ENCODE assay signal across 8 mouse cellular contexts in the genomic region with DNA sequence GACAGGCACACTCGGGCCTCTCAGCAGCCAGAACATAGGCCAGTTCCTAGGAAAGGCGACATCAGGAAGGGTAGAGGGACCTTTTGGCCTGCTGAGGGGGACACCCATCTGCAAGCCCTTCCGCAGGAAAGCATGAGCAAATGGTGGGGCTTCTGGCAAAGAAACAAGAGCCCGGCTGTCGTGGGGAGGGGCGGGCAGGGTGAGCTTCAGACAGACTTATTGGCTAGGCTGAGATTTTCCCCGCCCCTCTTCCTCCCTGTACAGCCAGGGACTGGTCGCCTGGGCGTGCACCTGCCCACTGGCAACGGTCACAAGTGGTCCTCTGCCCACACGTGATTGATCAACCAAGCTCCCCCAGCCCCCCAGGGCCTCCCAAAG. TPM values are rescaled to one million over a fixed set of nuclear protein-coding genes. Genes with fewer than 3 reads are reported as not detected.
DNase-seq lines count a peak whose midpoint lies in the region; ATAC-seq and TF ChIP-seq lines count a peak whose summit lies in the region.

No protein-coding gene starts in this region.

- TF ChIP-seq CTCF in spleen, adult 2 months (IDR thresholded peaks at IDR 0.05; ENCODE audit: extremely low read depth, insufficient read depth, insufficient read length, insufficient replicate concordance): no peak

- peak overlapping the region; percentile 21; the same call in 1 of the 2 replicates for H3K9ac ChIP-seq in embryonic facial prominence, embryonic 15.5 days
- no peak overlapping the region for H3K9ac ChIP-seq in stomach, embryonic 15.5 days

- peak; percentile 69 for ATAC-seq in embryonic facial prominence, embryonic 15.5 days (ENCODE audit: insufficient number of reproducible peaks, low FRiP score, low TSS enrichment, low read depth)
- peak; percentile 84 for ATAC-seq in stomach, embryonic 15.5 days (ENCODE audit: insufficient read depth, low FRiP score, low read depth)
- ATAC-seq in megakaryocyte-erythroid progenitor cell, adult 5-6 weeks (replicated peaks; ENCODE audit: low FRiP score, low TSS enrichment, poor library complexity, severe bottlenecking): no peak

- H3K4me2 ChIP-seq in embryonic facial prominence, embryonic 15.5 days (replicated peaks): peak overlapping the region; percentile 47
- H3K4me2 ChIP-seq in stomach, embryonic 15.5 days: peak overlapping the region; percentile 61

- 31% methylated on average over 11 of the region's 11 CpGs for WGBS in spleen, adult 2 months
- WGBS in embryonic facial prominence, embryonic 15.5 days: 3% methylated on average over 11 of the region's 11 CpGs
- under 1% methylated on average over 11 of the region's 11 CpGs for WGBS in midbrain, embryonic 10.5 days
- 6% methylated on average over 11 of the region's 11 CpGs for WGBS in stomach, embryonic 15.5 days

- H3K9me3 ChIP-seq in embryonic facial prominence, embryonic 15.5 days (replicated peaks): no peaks in the 10 kb centered on the region
- H3K9me3 ChIP-seq in midbrain, embryonic 10.5 days (replicated peaks): no peaks in the 10 kb centered on the region
- H3K9me3 ChIP-seq in stomach, embryonic 15.5 days: no peaks in the 10 kb centered on the region

- peak overlapping the region; percentile 63 for H3K27ac ChIP-seq in spleen, adult 2 months (ENCODE audit: insufficient read depth, low read length)
- peak overlapping the region; percentile 84 for H3K27ac ChIP-seq in embryonic facial prominence, embryonic 15.5 days (replicated peaks)
- H3K27ac ChIP-seq in midbrain, embryonic 10.5 days (replicated peaks): peak overlapping the region; percentile 98
- H3K27ac ChIP-seq in stomach, embryonic 15.5 days: peak overlapping the region; percentile 93

- H3K4me1 ChIP-seq in spleen, adult 2 months (ENCODE audit: control insufficient read depth, insufficient read depth, insufficient read length): peaks cover 9% of the 10 kb centered on the region
- H3K4me1 ChIP-seq in embryonic facial prominence, embryonic 15.5 days: peaks cover 17% of the 10 kb centered on the region
- H3K4me1 ChIP-seq in midbrain, embryonic 10.5 days: peaks cover 53% of the 10 kb centered on the region
- H3K4me1 ChIP-seq in stomach, embryonic 15.5 days: peaks cover 29% of the 10 kb centered on the region

- no peak for TF ChIP-seq POLR2A in spleen, adult 2 months (IDR thresholded peaks at IDR 0.05; ENCODE audit: low read depth, low read length)

- no peak overlapping the region for H3K4me3 ChIP-seq in spleen, adult 2 months (ENCODE audit: extremely low read depth, insufficient read depth, insufficient read length)
- peak overlapping the region; percentile 28 for H3K4me3 ChIP-seq in embryonic facial prominence, embryonic 15.5 days (replicated peaks)
- H3K4me3 ChIP-seq in midbrain, embryonic 10.5 days: peak overlapping the region; percentile 54
- peak overlapping the region; percentile 30 for H3K4me3 ChIP-seq in stomach, embryonic 15.5 days (replicated peaks)

- no peaks in the 10 kb centered on the region for H3K27me3 ChIP-seq in spleen, adult 2 months (ENCODE audit: control insufficient read depth, insufficient read depth, low read length)
- H3K27me3 ChIP-seq in embryonic facial prominence, embryonic 15.5 days: no peaks in the 10 kb centered on the region
- H3K27me3 ChIP-seq in midbrain, embryonic 10.5 days (ENCODE audit: low read depth, poor library complexity, severe bottlenecking): no peaks in the 10 kb centered on the region
- no peaks in the 10 kb centered on the region for H3K27me3 ChIP-seq in stomach, embryonic 15.5 days (replicated peaks)

- H3K36me3 ChIP-seq in spleen, adult 2 months (ENCODE audit: control insufficient read depth, insufficient read depth, low read length): no peaks in the 10 kb centered on the region
- no peaks in the 10 kb centered on the region for H3K36me3 ChIP-seq in embryonic facial prominence, embryonic 15.5 days
- H3K36me3 ChIP-seq in midbrain, embryonic 10.5 days: no peaks in the 10 kb centered on the region
- no peaks in the 10 kb centered on the region for H3K36me3 ChIP-seq in stomach, embryonic 15.5 days

- DNase-seq in spleen, adult 2 months (ENCODE audit: low read depth in 1 of 2, low spot score in 2 of 2): no peak
- no peak for DNase-seq in spleen, adult 18-20 months
- DNase-seq in heart, postnatal 4 days: peak; percentile 92
- DNase-seq in left cerebral cortex, postnatal 25 days (ENCODE audit: low spot score in 2 of 2): peak; percentile 52 to 58
- peak; percentile 89 for DNase-seq in midbrain, embryonic 10.5 days (ENCODE audit: low spot score)

- intact Hi-C loops in left cerebral cortex, postnatal 25 days (cut with DNase I): no loop called here

RNA-seq across cellular contexts. Expression of gene Fgd2, which starts 4.2 kb away (rescaled TPM):
- polyA plus RNA-seq in spleen, adult 2 months (2012; rRNA removed): 268 and 346 TPM in 2 replicates
- polyA plus RNA-seq in embryonic facial prominence, embryonic 15.5 days (2015; fragmentation: Nextera tagmentation; extraction: Ambion mirVana): 14.5 and 15.3 TPM in 2 replicates
- 1 to 10 TPM; 2.1 to 2.8 TPM for total RNA-seq in heart, postnatal 4 days (2021)
- total RNA-seq in left cerebral cortex, postnatal 25 days (2021): 1 to 10 TPM; 5.2 to 6.8 TPM
- polyA plus RNA-seq in midbrain, embryonic 10.5 days (2016; fragmentation: Nextera tagmentation; extraction: Ambion mirVana): 3.8 and 4.1 TPM in 2 replicates
- 11.3 and 12.5 TPM in 2 replicates for polyA plus RNA-seq in stomach, embryonic 15.5 days (2015; fragmentation: Nextera tagmentation; extraction: Ambion mirVana)
- total RNA-seq in megakaryocyte-erythroid progenitor cell, adult 5-6 weeks (2014; fragmentation: Nextera tagmentation): 3.1 and 3.4 TPM in 2 replicates
- 2.7 and 6.0 TPM in 2 replicates for total RNA-seq in megakaryocyte-erythroid progenitor cell, adult 5-6 weeks (2017)

RNA-seq across cellular contexts. Expression of gene Mtch1, which starts 8.7 kb away (rescaled TPM):
- polyA plus RNA-seq in spleen, adult 2 months (2012; rRNA removed): 145 and 212 TPM in 2 replicates
- polyA plus RNA-seq in embryonic facial prominence, embryonic 15.5 days (2015; fragmentation: Nextera tagmentation; extraction: Ambion mirVana): 337 and 355 TPM in 2 replicates
- 100 to 1,000 TPM; 358 to 374 TPM for total RNA-seq in heart, postnatal 4 days (2021)
- 100 to 1,000 TPM; 553 to 573 TPM for total RNA-seq in left cerebral cortex, postnatal 25 days (2021)
- 277 and 318 TPM in 2 replicates for polyA plus RNA-seq in midbrain, embryonic 10.5 days (2016; fragmentation: Nextera tagmentation; extraction: Ambion mirVana)
- 250 and 272 TPM in 2 replicates for polyA plus RNA-seq in stomach, embryonic 15.5 days (2015; fragmentation: Nextera tagmentation; extraction: Ambion mirVana)
- total RNA-seq in megakaryocyte-erythroid progenitor cell, adult 5-6 weeks (2014; fragmentation: Nextera tagmentation): 86.6 and 105 TPM in 2 replicates
- 31.9 and 32.4 TPM in 2 replicates for total RNA-seq in megakaryocyte-erythroid progenitor cell, adult 5-6 weeks (2017)

RNA-seq across cellular contexts. Expression of gene Pi16, which starts 39.0 kb away (rescaled TPM):
- 4.2 and 6.4 TPM in 2 replicates for polyA plus RNA-seq in spleen, adult 2 months (2012; rRNA removed)
- polyA plus RNA-seq in embryonic facial prominence, embryonic 15.5 days (2015; fragmentation: Nextera tagmentation; extraction: Ambion mirVana): 2.7 and 2.8 TPM in 2 replicates
- total RNA-seq in heart, postnatal 4 days (2021): 10 to 100 TPM in 1 of 2 experiments, 1 to 10 TPM in 1; 8.8 to 10.2 TPM
- 1 to 10 TPM; 1.1 to 1.5 TPM for total RNA-seq in left cerebral cortex, postnatal 25 days (2021)
- 0.75 and 0.82 TPM in 2 replicates for polyA plus RNA-seq in midbrain, embryonic 10.5 days (2016; fragmentation: Nextera tagmentation; extraction: Ambion mirVana)
- polyA plus RNA-seq in stomach, embryonic 15.5 days (2015; fragmentation: Nextera tagmentation; extraction: Ambion mirVana): 1.6 and 1.9 TPM in 2 replicates
- total RNA-seq in megakaryocyte-erythroid progenitor cell, adult 5-6 weeks (2014; fragmentation: Nextera tagmentation): 0.32 TPM in 1 of 2 replicates, not detected in the other
- total RNA-seq in megakaryocyte-erythroid progenitor cell, adult 5-6 weeks (2017): not detected in 2 replicates

Comparison
In these comparisons a context has a peak if more than half of its experiments do, and no peak if none do; other contexts are left out.
1. DNase-seq: peak in heart, postnatal 4 days (single experiment), left cerebral cortex, postnatal 25 days (2 of 2) and midbrain, embryonic 10.5 days (single experiment); none in spleen, adult 2 months (0 of 2) and spleen, adult 18-20 months (0 of 2).
2. RNA of gene Fgd2, which starts 4.2 kb away (polyA plus RNA-seq): 268 to 346 TPM in spleen, adult 2 months; 14.5 to 15.3 TPM in embryonic facial prominence, embryonic 15.5 days, 11.3 to 12.5 TPM in stomach, embryonic 15.5 days and 3.8 to 4.1 TPM in midbrain, embryonic 10.5 days; every median in the first group is over 10 times any median in the second.
3. Peak in every context shown above with its lines, with median percentiles within 50 percentile points of each other: H3K27ac ChIP-seq.